Mouse (Mus musculus) cerebellum, postnatal 25 days (tissue): ENCODE measurements around the gene Adck2.

Experiments
- DNase-seq, 2 experiments: peaks; one replicate each; pipeline ENCODE4 v3.0.0; 2021; ENCODE audit warnings: mixed read lengths in 2 of 2

The Adck2 gene

GRCm38 (mm10) chr6:39559276-39559939 is 14.3 kb upstream of the Adck2 start:
- DNase-seq, result no peak

- peak; percentile 75 to 88 for DNase-seq
These were observed 11.3 kb upstream of the Adck2 start for GRCm38 (mm10) chr6:39562166-39563015.

GRCm38 (mm10) chr6:39567528-39567927 is 6.1 kb upstream of the Adck2 start:
- peak in 1 of 2 experiments; percentile 55 for DNase-seq

- DNase-seq, result no peak
These were observed 3.2 kb upstream of the Adck2 start for GRCm38 (mm10) chr6:39570426-39570825.

- peak in 1 of 2 experiments; percentile 52 for DNase-seq
These were observed 839 bp downstream of the Adck2 start for GRCm38 (mm10) chr6:39574555-39574869.

GRCm38 (mm10) chr6:39574951-39575350 is 1.3 kb downstream of the Adck2 start:
- no peak for DNase-seq

GRCm38 (mm10) chr6:39579552-39579951 is 5.9 kb downstream of the Adck2 start:
- DNase-seq, result no peak

- DNase-seq, result no peak
These were observed 6.9 kb downstream of the Adck2 start for GRCm38 (mm10) chr6:39580558-39580957.

- DNase-seq, result no peak
These were observed 7.6 kb downstream of the Adck2 start for GRCm38 (mm10) chr6:39581087-39581784.

- DNase-seq, result no peak
These were observed 11.8 kb downstream of the Adck2 start, which contains the start of gene Gm42420 for GRCm38 (mm10) chr6:39585517-39585916. Gm42420 (plus strand) TSS chr6:39585753.

- DNase-seq, result no peak
These were observed 17.8 kb downstream of the Adck2 start for GRCm38 (mm10) chr6:39591481-39591880.

- peak; percentile 98 for DNase-seq
These were observed 18.9 kb downstream of the Adck2 start, which contains the start of gene Ndufb2 for GRCm38 (mm10) chr6:39592401-39593214. Ndufb2 (plus strand) TSS chr6:39592574.

GRCm38 (mm10) chr6:39600851-39601250 is 27.2 kb downstream of the Adck2 start:
- no peak for DNase-seq

GRCm38 (mm10) chr6:39601828-39602227 is 28.2 kb downstream of the Adck2 start:
- no peak for DNase-seq

GRCm38 (mm10) chr6:39604565-39604964 is 30.9 kb downstream of the Adck2 start:
- no peak for DNase-seq

GRCm38 (mm10) chr6:39606056-39606455 is 32.4 kb downstream of the Adck2 start:
- DNase-seq, result no peak

- no peak for DNase-seq
These were observed 33.2 kb downstream of the Adck2 start for GRCm38 (mm10) chr6:39606862-39607261.

GRCm38 (mm10) chr6:39607365-39607764 is 33.7 kb downstream of the Adck2 start:
- DNase-seq, result no peak

- no peak for DNase-seq
These were observed 36.5 kb downstream of the Adck2 start for GRCm38 (mm10) chr6:39610207-39610606.

GRCm38 (mm10) chr6:39611296-39611695 is 37.6 kb downstream of the Adck2 start:
- DNase-seq, result no peak
